Mouse (Mus musculus) brain, embryonic 14.5 days (tissue): ENCODE results near the gene Mb. TPM values are rescaled to one million over a fixed set of nuclear protein-coding genes. Genes with fewer than 3 reads are reported as not detected.

Experiments
- DNase-seq: peaks from one replicate; pipeline ENCODE4 v3.0.0-alpha.2; 2011; ENCODE audit warnings: low read depth
- CTCF ChIP-seq: fragments of 200-500 bp; IDR thresholded peaks from 2 replicates; pipeline ENCODE4 v1.5.1; 2012; ENCODE audit warnings: inconsistent platforms, mild to moderate bottlenecking, moderate library complexity, borderline replicate concordance; ENCODE audit not compliant: insufficient read depth, insufficient read length; ENCODE audit errors: extremely low read depth
- POLR2A ChIP-seq: fragments of 200-500 bp; IDR thresholded peaks from 2 replicates; pipeline ENCODE4 v1.6.1; 2012; ENCODE audit warnings: mild to moderate bottlenecking, inconsistent platforms, borderline replicate concordance; ENCODE audit not compliant: poor library complexity, insufficient read depth, insufficient read length, severe bottlenecking; ENCODE audit errors: extremely low read depth
- polyA plus RNA-seq: library from polyadenylated mRNA; depleted of rRNA; stranded (reverse); fragments of >200 nt; gene quantifications from 2 replicates; pipeline ENCODE4 v1.2.3, GENCODE M21; 2012

The Mb gene
- polyA plus RNA-seq, 1 experiment: 0.33 TPM

DNA sequence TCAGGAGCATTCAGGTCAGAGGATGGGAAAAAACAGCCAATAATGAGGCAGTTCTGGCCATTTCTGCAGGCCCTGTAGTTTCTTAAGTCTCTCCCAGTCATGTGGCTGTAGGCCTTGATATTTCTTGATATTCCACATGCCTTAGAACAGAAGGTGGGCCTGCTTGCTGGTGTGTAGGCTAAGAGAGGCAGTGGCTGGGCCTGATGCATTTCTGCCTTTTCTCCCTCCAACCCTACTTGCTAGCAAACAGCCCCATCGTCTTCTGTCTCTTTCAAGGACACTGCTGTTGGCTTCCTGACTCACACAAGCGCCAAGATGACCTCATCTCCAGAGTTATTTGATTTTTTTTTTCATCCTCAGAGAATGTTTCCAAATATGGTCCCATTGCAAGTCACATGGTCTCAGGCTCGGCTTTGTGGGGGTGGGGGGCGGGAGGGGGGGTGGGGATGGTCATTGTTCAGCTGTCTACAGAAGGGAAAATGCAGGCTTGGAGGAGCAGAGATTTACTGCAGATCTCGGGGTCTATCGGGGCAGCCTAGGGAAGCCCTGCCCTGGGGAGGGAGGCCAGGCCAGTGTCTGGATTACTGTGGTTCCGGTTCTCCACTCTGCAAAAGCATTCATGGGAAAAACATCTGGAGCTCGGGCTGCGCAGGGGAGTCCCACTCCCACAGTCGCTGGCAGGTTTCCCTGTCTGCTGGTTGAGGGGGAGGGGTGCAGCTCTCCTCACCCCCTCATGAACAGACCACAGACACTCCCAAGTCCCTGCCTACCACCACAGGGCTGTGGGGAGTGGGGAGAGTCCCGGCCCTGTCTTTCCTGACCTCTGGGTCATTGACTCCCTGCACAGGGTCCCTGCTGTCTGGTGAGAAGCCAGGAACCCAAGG is 12.9 kb downstream of the Mb start:
- TF ChIP-seq CTCF (no peak), POLR2A (no peak)
- DNase-seq: peak; percentile 51

DNA sequence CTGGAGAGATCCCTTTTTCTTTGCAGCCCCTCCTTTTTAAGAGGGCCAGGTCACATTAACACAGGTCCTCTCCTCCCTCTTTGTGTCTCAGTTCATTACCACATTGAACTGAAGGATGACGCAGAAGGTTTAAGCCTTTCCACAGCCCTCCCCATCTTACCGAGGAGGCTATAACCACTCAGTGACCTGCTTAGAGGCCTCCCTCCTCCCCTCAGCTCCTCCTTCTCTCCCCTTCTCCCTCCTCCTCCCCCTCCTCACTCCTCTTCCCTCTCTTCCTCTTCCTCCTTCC is 13.5 kb downstream of the Mb start:
- TF ChIP-seq POLR2A: no peak
- DNase-seq: no peak

DNA sequence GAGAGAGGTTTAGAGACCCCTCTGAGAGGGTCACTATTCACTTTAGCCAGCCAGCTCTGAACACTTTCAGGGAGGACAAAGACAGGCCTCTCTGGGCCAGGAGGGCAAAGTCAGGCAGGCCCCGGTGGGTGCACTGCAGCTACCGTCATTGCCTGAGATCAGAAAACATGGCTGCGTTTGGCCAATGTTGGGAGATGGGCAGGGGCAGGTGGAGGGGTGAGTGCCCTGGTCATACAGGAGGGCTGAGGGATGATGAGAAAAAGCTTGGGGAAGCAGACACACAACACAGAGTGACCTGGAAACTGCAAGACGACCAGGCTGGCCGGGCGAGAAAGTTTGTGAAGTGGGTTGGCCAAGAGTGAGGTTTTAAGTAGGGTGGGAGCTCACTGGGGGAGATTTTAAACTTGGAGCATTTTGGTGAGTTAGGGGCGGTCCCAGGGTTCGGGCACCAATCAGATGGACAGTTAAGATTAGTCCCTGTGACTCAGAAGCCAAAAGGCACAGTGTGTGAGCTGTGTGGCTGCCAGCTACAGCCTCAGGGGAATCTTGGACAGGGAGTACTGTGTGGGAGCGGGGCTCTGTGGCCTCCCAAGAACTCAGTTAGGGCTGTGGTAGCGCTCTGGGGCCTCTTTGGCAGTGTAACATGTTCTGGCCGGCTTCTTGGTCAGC is 14.0 kb downstream of the Mb start:
- DNase-seq: peak; percentile 13
- TF ChIP-seq POLR2A (no peak), CTCF (no peak)

DNA sequence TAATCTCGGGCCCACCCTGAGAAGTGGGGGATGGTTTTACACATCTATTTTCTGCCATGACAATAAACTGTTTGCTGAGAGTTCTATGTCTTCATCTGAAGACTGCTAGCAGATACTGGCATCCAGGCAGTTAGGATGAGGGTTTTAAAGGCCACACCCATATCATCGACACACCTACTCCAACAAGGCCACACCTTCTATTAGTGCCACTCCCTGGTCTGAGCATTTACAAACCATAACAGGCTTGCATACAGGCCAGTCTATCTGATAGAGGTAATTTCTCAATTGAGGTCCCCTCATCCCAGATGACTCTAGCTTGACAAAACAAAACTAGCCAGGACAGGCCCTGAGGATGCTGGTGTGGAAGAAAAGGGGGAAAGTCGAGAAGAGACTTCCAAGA is 14.8 kb downstream of the Mb start:
- DNase-seq: no peak
- TF ChIP-seq POLR2A (no peak), CTCF (no peak)

DNA sequence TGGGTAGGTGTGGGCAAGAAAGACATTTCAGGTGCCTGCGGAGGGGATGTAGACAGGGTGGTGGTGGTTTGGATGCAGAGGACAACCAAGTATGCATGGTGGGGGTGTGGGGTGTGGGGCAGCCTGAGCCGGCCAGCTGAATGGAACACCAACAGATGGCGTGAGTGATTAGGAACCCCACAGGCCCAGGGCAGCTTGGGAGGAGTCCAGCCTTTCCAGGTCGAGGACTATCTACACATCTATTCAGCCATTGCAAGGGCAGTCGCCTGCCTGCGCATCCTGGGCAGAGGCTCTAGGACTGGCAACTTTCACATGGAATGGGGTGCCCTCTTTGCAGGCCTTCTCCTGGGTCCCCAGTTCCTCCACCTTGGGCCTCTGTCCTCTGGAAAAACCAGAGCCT is 15.9 kb downstream of the Mb start:
- DNase-seq: no peak
- TF ChIP-seq POLR2A: no peak
- no peak for TF ChIP-seq CTCF

DNA sequence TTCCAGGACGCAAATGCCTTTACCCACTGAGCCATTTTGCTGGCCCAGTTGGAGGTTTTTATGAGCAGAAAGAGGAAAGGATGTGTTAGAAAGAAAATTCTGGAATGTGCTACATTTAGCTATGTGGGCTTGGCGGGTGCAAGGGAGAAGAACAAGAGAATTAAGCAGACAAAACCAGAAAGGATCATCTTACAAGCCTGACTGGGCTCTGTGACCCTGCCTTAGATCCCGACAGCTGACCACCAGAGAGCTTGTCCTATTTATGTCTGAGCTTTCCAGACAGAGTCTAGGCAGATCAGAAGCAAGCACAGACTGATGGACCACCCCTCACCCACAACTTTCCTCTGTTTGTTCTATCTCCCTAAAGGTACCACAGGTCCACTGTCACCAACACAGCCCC is 19.2 kb downstream of the Mb start:
- TF ChIP-seq POLR2A (no peak), CTCF (no peak)
- no peak for DNase-seq

DNA sequence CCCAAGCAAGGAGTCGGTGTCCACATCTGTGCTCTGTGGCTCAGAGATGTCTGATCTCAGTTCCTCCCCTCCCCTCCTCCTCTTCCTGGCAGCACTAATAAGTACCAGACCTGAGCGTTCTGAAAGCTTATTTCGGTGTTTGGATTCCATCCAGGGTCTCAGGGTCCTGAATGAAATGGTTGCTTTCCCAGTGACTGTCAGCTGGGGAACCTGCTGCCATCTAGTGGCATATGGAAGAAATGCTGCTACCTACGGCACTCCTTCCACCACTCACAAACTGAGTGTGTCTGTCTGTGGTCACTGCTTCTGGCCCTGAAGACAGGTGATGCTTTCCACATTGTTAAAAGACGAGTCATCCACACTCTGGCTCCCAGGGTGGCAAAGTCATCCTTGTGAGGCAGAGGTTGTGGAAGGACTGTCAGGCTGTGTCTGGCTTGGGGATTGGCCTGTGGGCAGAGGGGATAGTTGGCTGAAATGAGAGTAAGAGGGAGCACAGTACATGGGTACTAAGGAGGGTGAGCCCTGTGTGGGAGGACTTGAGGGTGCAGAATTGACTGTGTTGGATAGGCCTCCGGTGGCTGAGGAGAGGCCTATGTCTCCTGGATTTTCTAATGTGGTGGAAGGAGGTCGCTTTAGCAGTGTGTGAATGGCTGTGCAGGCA is 21.0 kb downstream of the Mb start:
- peak; percentile 93 for DNase-seq
- TF ChIP-seq POLR2A: no peak
- peak; percentile 85; the same call in 1 of the 2 replicates for TF ChIP-seq CTCF

DNA sequence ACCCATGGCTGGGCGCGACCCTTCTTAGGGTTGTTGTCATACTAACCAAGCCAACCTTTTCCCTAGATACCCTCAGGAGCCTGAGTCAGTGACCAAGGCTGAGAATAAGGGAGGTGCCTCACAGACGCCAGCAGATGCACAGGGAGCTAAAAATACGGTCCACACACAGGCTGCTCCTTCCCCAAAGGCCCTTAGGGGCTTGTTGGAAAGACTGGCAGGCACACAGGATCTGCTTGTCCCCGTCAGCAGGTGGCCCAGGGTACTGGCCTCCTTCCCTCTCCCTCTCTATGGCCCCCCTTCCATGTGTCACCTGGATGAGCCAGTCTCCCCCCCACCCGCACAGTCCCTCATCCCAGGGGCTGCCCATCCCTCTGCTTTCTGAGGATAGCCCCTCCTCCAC is 22.8 kb downstream of the Mb start:
- DNase-seq: no peak
- no peak for TF ChIP-seq POLR2A
- TF ChIP-seq CTCF: no peak

DNA sequence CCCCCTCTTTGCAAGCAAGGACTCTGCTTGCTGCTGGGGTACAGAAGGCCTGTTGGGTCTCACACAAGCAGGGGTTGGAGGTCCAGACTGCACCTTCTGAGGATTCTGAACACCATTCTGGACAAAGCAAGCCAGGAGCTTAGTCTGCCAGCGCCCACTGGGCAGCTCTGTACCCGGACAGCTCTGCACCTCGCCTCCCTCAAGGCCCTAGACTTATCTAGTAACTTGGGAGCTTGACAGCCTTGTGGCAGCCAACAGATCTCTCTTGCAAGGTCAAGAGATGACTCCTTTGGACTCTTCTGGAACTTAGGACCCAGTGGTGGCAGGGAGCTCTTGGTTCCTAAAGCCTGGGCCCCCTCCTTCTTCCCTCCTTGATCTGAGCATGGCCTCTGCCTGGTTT is 23.4 kb downstream of the Mb start:
- DNase-seq: no peak

DNA sequence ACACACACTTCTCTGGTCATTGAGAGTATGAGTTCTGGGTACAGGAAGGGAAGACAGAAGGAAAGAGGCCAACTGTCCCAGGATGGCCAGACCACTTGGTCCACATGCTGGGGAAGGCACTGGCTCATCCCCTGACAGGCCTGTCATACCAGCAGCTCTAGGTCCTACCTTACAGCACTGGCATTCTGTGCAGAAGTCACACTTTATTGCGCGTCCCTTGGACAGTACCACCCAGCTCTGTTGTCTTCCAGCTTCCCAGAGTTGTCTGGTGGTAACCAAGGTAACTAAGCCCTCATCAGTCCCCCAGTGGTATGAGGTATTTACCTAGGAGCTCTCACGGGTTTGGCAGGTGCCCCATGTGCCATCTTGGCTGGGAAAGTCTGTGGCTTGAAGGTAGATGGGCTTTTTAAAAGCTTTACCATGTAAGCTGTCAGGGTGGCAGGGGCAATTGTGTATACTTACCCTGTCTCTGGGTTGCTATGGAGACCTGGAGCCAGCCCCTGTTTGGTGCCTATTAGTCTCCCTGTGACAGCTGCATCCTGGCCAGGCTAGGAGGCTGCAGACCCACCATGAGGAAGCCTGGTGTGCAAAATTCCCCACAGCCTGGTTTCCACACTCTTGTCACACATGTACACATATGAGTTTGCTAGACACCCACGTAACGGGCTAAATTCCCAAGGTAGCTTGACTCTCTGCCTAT is 24.4 kb downstream of the Mb start:
- peak; percentile 69 for DNase-seq
- no peak for TF ChIP-seq CTCF
- TF ChIP-seq POLR2A: no peak

More for the DNA sequence above, 23.4 kb downstream of the Mb start:
- TF ChIP-seq POLR2A: no peak
- TF ChIP-seq CTCF: no peak

DNA sequence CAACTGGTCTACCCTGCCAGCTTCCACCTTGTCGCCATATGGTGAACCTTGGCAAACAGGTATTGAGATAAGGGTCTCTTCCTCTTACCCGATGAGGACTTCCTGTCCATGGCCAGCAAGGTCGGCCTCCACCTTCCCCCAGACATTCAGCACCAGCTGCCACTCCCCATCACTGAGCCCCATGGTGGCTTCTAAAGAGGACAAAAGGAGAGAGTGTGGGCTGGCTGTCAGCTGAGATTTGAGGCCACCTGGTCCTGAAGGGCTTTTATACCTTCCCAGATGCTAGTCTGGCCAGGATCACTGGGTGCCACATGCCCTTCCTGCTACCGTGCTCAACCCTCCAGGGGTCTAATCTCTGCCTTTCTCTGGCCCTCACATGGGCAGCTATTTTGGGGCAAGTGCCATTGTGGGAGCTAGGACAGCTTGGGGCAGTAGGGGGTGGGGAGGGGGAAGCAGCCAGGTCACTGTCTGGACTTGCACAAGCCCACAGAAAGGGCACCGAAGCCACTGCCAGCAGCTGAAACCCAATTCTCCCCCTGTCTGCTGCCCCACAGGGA is 28.0 kb downstream of the Mb start:
- no peak for TF ChIP-seq POLR2A
- TF ChIP-seq CTCF: no peak
- no peak for DNase-seq
